Mouse (Mus musculus) G1E (cell line): ENCODE measurements around the gene Spint2. TPM values are rescaled to one million over a fixed set of nuclear protein-coding genes. Genes with fewer than 3 reads are reported as not detected.
"Not testable (repeated sequence)": the region's sequence is repeated elsewhere in the genome, so short reads cannot be mapped to it uniquely, and the experiment has no call there.

Experiments used
- ATAC-seq: 2 replicates; pipeline ENCODE4 v1.8.0; 2016; ENCODE audit warnings: mild to moderate bottlenecking; ENCODE audit not compliant: insufficient number of reproducible peaks, poor library complexity, low FRiP score, severe bottlenecking; ENCODE audit errors: extremely low read depth
- DNase-seq: peaks from one replicate; pipeline ENCODE4 v3.0.0; 2012; ENCODE audit warnings: low spot score
- H3K27me3 ChIP-seq: 2 replicates; pipeline ENCODE4 v1.6.1; 2012; ENCODE audit warnings: mild to moderate bottlenecking, low read length, inconsistent platforms; ENCODE audit not compliant: insufficient read depth
- H3K36me3 ChIP-seq: replicated peaks from 2 replicates; pipeline ENCODE3; 2012; ENCODE audit warnings: mild to moderate bottlenecking, inconsistent platforms
- H3K4me1 ChIP-seq: 2 replicates; pipeline ENCODE4 v1.6.1; 2012; ENCODE audit warnings: low read depth, low read length, inconsistent platforms, mixed read lengths; ENCODE audit not compliant: insufficient read depth
- H3K4me3 ChIP-seq: 2 replicates; pipeline ENCODE4 v1.5.1; 2012; ENCODE audit warnings: low read depth, mild to moderate bottlenecking, inconsistent platforms, low read length, moderate library complexity, mixed read lengths
- H3K9me3 ChIP-seq: replicated peaks from 2 replicates; pipeline ENCODE4 v1.6.1; 2012; ENCODE audit warnings: inconsistent platforms
- CTCF ChIP-seq: IDR thresholded peaks from 2 replicates; pipeline ENCODE4 v1.5.1; 2012; ENCODE audit warnings: low read depth, low read length, inconsistent platforms, mixed read lengths
- GATA1 ChIP-seq: IDR thresholded peaks from 2 replicates; pipeline ENCODE4 v1.6.1; 2012; ENCODE audit warnings: borderline replicate concordance, low read length, inconsistent platforms, mixed read lengths
- GATA2 ChIP-seq: IDR thresholded peaks from 2 replicates; pipeline ENCODE4 v1.6.1; 2012; ENCODE audit warnings: low read depth, low read length, inconsistent platforms, borderline replicate concordance
- POLR2AphosphoS5 ChIP-seq: IDR thresholded peaks from 2 replicates; pipeline ENCODE4 v1.6.1; 2012; ENCODE audit warnings: low read depth, low read length, inconsistent platforms; ENCODE audit not compliant: insufficient replicate concordance
- TAL1 ChIP-seq: conservative IDR thresholded peaks from 2 replicates; pipeline ENCODE4 v1.6.1; 2012; ENCODE audit warnings: low read depth, low read length, inconsistent platforms, mixed read lengths
- polyA plus RNA-seq: library from polyadenylated mRNA; stranded (reverse); fragments of >175 nt; gene quantifications from 2 replicates; pipeline ENCODE4 v1.2.3, GENCODE M21; 2012
- total RNA-seq, 2 experiments: library from RNA; stranded (forward) in 1 of 2; stranded (reverse) in 1 of 2; fragments of 200-1000 nt in 1 of 2; fragments of >200 nt in 1 of 2; fragmentation: Nextera tagmentation in 1 of 2; gene quantifications; 2 replicates each; pipeline ENCODE4 v1.2.3; 2014 to 2017

The Spint2 gene
- total and polyA plus RNA-seq, 3 experiments: 21.4 to 102 (median 24.4) TPM

DNA sequence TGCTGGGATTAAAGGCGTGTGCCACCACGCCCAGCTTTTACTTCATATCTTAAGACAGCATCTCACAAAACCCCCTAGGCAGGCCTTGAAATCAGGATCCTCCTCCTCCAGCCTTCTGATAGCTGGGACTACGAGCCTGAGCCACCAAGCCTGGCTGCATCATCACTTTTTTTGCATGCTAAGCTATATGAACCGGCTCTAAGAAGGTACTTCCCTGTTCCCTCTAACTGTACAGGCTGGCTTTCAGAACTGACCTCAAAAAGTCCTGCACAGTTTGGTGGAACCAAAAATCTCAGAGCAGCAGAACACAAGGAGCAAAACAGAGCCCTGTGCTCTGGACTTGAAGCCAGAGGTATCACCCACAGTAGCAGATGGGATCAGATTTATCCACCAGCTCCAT is 53.5 kb downstream of the Spint2 start:
- TF ChIP-seq GATA2 (no peak), CTCF (no peak), POLR2AphosphoS5 (no peak), TAL1 (no peak), GATA1 (no peak)
- H3K36me3 ChIP-seq: no peaks in the 10 kb centered on the region
- H3K27me3 ChIP-seq: peaks cover 66% of the 10 kb centered on the region
- H3K4me1 ChIP-seq: peaks cover 4% of the 10 kb centered on the region
- 0 out of 2 replicates have a peak, but pooled peaks cover 5% of the 10 kb centered on the region for H3K9me3 ChIP-seq
- H3K4me3 ChIP-seq: no peak overlapping the region
- DNase-seq: no peak
- no peak for ATAC-seq

GRCm38 (mm10) chr7:29225520-29225919 is 56.2 kb downstream of the Spint2 start:
- ATAC-seq: no peak
- Histone ChIP-seq H3K27me3 (peaks cover 49% of the 10 kb centered on the region), H3K9me3 (peaks cover 4% of the 10 kb centered on the region; the same call in 1 of the 2 replicates), H3K36me3 (no peaks in the 10 kb centered on the region), H3K4me3 (no peak overlapping the region), H3K4me1 (peaks cover 4% of the 10 kb centered on the region)
- no peak for DNase-seq
- TF ChIP-seq TAL1: no peak
- no peak for TF ChIP-seq CTCF
- TF ChIP-seq GATA1: no peak
- no peak for TF ChIP-seq POLR2AphosphoS5
- no peak for TF ChIP-seq GATA2

- H3K4me3 ChIP-seq: no peak overlapping the region
- H3K36me3 ChIP-seq: no peaks in the 10 kb centered on the region
- peaks cover 7% of the 10 kb centered on the region for H3K9me3 ChIP-seq
- peaks cover 43% of the 10 kb centered on the region for H3K27me3 ChIP-seq
- TF ChIP-seq GATA1: no peak
- ATAC-seq: no peak
- DNase-seq: no peak
- peaks cover 4% of the 10 kb centered on the region for H3K4me1 ChIP-seq
These were observed 56.8 kb downstream of the Spint2 start for GRCm38 (mm10) chr7:29224756-29225394.

GRCm38 (mm10) chr7:29214846-29215245 is 66.9 kb downstream of the Spint2 start:
- H3K9me3 ChIP-seq: peaks cover 31% of the 10 kb centered on the region
- H3K27me3 ChIP-seq: no peaks in the 10 kb centered on the region; the same call in 1 of the 2 replicates
- TF ChIP-seq GATA2 (no peak), CTCF (no peak), GATA1 (no peak), TAL1 (no peak), POLR2AphosphoS5 (no peak)
- no peak for ATAC-seq
- H3K4me1 ChIP-seq: peaks cover 17% of the 10 kb centered on the region
- H3K36me3 ChIP-seq: no peaks in the 10 kb centered on the region
- H3K4me3 ChIP-seq: no peak overlapping the region
- DNase-seq: no peak

- Histone ChIP-seq H3K27me3 (no peaks in the 10 kb centered on the region; the same call in 1 of the 2 replicates), H3K9me3 (peaks cover 25% of the 10 kb centered on the region), H3K4me3 (no peak overlapping the region), H3K36me3 (no peaks in the 10 kb centered on the region), H3K4me1 (peaks cover 17% of the 10 kb centered on the region)
- ATAC-seq (no peak), DNase-seq (no peak)
- TF ChIP-seq GATA1: no peak
- no peak for TF ChIP-seq CTCF
- no peak for TF ChIP-seq POLR2AphosphoS5
- no peak for TF ChIP-seq TAL1
- TF ChIP-seq GATA2: no peak
These were observed 67.5 kb downstream of the Spint2 start for GRCm38 (mm10) chr7:29214236-29214635.

- Histone ChIP-seq H3K36me3 (no peaks in the 10 kb centered on the region), H3K27me3 (no peaks in the 10 kb centered on the region), H3K9me3 (peaks cover 19% of the 10 kb centered on the region), H3K4me1 (peaks cover 17% of the 10 kb centered on the region), H3K4me3 (no peak within 1 kb of the TSS)
- no peak for DNase-seq
- no peak for TF ChIP-seq GATA1
- no peak for TF ChIP-seq CTCF
- TF ChIP-seq GATA2: no peak
- TF ChIP-seq TAL1: no peak
- TF ChIP-seq POLR2AphosphoS5: no peak
- no peak for ATAC-seq
These were observed 68.0 kb downstream of the Spint2 start, which contains the start of gene Catsperg1 for GRCm38 (mm10) chr7:29213675-29214082. Catsperg1 (minus strand) TSS chr7:29214035.

- H3K4me3 ChIP-seq, H3K36me3 ChIP-seq, ATAC-seq, H3K27me3 ChIP-seq, DNase-seq: not testable (repeated sequence)
- peaks cover 17% of the 10 kb centered on the region for H3K4me1 ChIP-seq
- H3K9me3 ChIP-seq: peaks cover 19% of the 10 kb centered on the region
These were observed 68.7 kb downstream of the Spint2 start for GRCm38 (mm10) chr7:29212775-29213560.
